Mouse (Mus musculus) stomach, postnatal 0 days (tissue): ENCODE measurements around the gene Cdk2ap1.

Source experiments
- CTCF ChIP-seq: IDR thresholded peaks from 2 replicates; pipeline ENCODE4 v1.5.1; 2016; ENCODE audit warnings: antibody characterized with exemption, low read depth, mild to moderate bottlenecking, moderate library complexity
- EP300 ChIP-seq: optimal IDR thresholded peaks from 2 replicates; pipeline ENCODE3; 2016; ENCODE audit warnings: antibody characterized with exemption

GRCm38 (mm10) chr5:124309155-124309554 lies 53.7 kb downstream of the Cdk2ap1 start:
- TF ChIP-seq CTCF (no peak), EP300 (no peak)
